Mouse (Mus musculus) G1E (cell line): ENCODE results near the gene Rasa3.

ENCODE experiments used
- CTCF ChIP-seq: IDR thresholded peaks from 2 replicates; pipeline ENCODE4 v1.5.1; 2012; ENCODE audit warnings: low read depth, low read length, inconsistent platforms, mixed read lengths
- GATA1 ChIP-seq: IDR thresholded peaks from 2 replicates; pipeline ENCODE4 v1.6.1; 2012; ENCODE audit warnings: borderline replicate concordance, low read length, inconsistent platforms, mixed read lengths
- GATA2 ChIP-seq: IDR thresholded peaks from 2 replicates; pipeline ENCODE4 v1.6.1; 2012; ENCODE audit warnings: low read depth, low read length, inconsistent platforms, borderline replicate concordance
- POLR2AphosphoS5 ChIP-seq: IDR thresholded peaks from 2 replicates; pipeline ENCODE4 v1.6.1; 2012; ENCODE audit warnings: low read depth, low read length, inconsistent platforms; ENCODE audit not compliant: insufficient replicate concordance
- TAL1 ChIP-seq: conservative IDR thresholded peaks from 2 replicates; pipeline ENCODE4 v1.6.1; 2012; ENCODE audit warnings: low read depth, low read length, inconsistent platforms, mixed read lengths

DNA sequence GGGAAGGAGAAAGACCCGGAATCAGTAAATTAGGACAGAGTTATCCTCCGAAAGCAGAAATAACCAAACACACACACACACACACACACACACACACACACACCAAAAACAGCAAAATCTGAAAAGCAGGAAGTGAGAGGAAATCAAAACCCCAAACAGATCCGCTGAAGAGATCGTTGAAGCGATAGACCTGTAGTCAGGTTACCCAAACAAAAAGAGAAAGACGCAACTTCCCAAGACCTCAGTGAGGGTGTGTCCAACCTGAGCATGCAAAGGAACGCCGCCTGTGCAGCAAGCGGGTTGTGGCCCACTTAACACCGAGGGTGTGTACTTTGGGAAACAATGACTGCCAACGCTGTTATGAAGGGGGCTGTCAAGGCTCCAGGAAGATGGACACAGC is 76.2 kb downstream of the Rasa3 start:
- TF ChIP-seq CTCF (no peak), TAL1 (no peak), GATA1 (no peak), POLR2AphosphoS5 (no peak), GATA2 (no peak)
